Mouse (Mus musculus) MEL (cell line): ENCODE measurements around the gene Nat14. TPM values are rescaled to one million over a fixed set of nuclear protein-coding genes. Genes with fewer than 3 reads are reported as not detected.

ENCODE experiments used
- DNase-seq: peaks from one replicate; pipeline ENCODE4 v3.0.0; 2011; ENCODE audit warnings: low read depth, low spot score
- H3K27ac ChIP-seq: 2 replicates; pipeline ENCODE4 v1.5.1; 2012; ENCODE audit warnings: low read depth, mild to moderate bottlenecking, control low read depth, low read length, moderate library complexity; ENCODE audit not compliant: control insufficient read depth
- H3K27me3 ChIP-seq, 2 experiments: fragments of 150-350 bp in 1 of 2; sonication (generic) in 1 of 2; 2 replicates each; pipeline ENCODE4 v1.6.1; 2012; ENCODE audit warnings: low read length in 2 of 2, mild to moderate bottlenecking in 2 of 2, improper control_type of control experiment in 1 of 2, moderate library complexity in 1 of 2; ENCODE audit not compliant: insufficient read depth in 2 of 2, control insufficient read depth in 1 of 2
- H3K36me3 ChIP-seq, 2 experiments: 2 replicates each; pipeline ENCODE4 v1.6.1; 2012 to 2014; ENCODE audit warnings: low read length in 2 of 2, improper control_type of control experiment in 1 of 2, inconsistent platforms in 1 of 2, mild to moderate bottlenecking in 1 of 2; ENCODE audit not compliant: insufficient read depth in 2 of 2, control insufficient read depth in 1 of 2
- H3K4me1 ChIP-seq, 2 experiments: fragments of 150-350 bp in 1 of 2; sonication (generic) in 1 of 2; 2 replicates each; pipeline ENCODE4 v1.6.1; 2012; ENCODE audit warnings: low read length in 2 of 2, improper control_type of control experiment in 1 of 2, mild to moderate bottlenecking in 1 of 2; ENCODE audit not compliant: insufficient read depth in 2 of 2, control insufficient read depth in 1 of 2
- H3K4me3 ChIP-seq, 2 experiments: fragments of 150-350 bp in 1 of 2; sonication (generic) in 1 of 2; 2 replicates each; pipeline ENCODE4 v1.5.1; 2012; ENCODE audit warnings: low read depth in 2 of 2, low read length in 2 of 2, mild to moderate bottlenecking in 2 of 2, moderate library complexity in 2 of 2, control low read depth in 1 of 2, improper control_type of control experiment in 1 of 2; ENCODE audit not compliant: control insufficient read depth in 1 of 2, insufficient read depth in 1 of 2
- H3K79me2 ChIP-seq: 2 replicates; pipeline ENCODE4 v1.6.1; 2012; ENCODE audit warnings: mild to moderate bottlenecking, low read length, moderate library complexity; ENCODE audit not compliant: control insufficient read depth, poor library complexity, insufficient read depth
- H3K9ac ChIP-seq: 2 replicates; pipeline ENCODE4 v1.6.1; 2012; ENCODE audit warnings: low read depth, mild to moderate bottlenecking, control low read depth, low read length, moderate library complexity; ENCODE audit not compliant: control insufficient read depth, poor library complexity, severe bottlenecking
- H3K9me3 ChIP-seq: fragments of 150-350 bp; sonication (generic); replicated peaks from 2 replicates; pipeline ENCODE4 v1.6.1; 2012; ENCODE audit warnings: mild to moderate bottlenecking, low read length, improper control_type of control experiment, moderate library complexity; ENCODE audit not compliant: insufficient read depth
- CHD1 ChIP-seq: IDR thresholded peaks from 2 replicates; pipeline ENCODE4 v1.6.1; 2012; ENCODE audit warnings: low read depth, mild to moderate bottlenecking, inconsistent platforms, low read length, improper control_type of control experiment
- CHD2 ChIP-seq: IDR thresholded peaks from 2 replicates; pipeline ENCODE4 v1.6.1; 2011; ENCODE audit warnings: low read length, improper control_type of control experiment
- CTCF ChIP-seq, 3 experiments: IDR thresholded peaks in 2 of 3; conservative IDR thresholded peaks in 1 of 3; 2 replicates each; pipeline ENCODE4 v1.5.1; 2011 to 2012; ENCODE audit warnings: low read length in 3 of 3, low read depth in 2 of 3, mild to moderate bottlenecking in 2 of 3, improper control_type of control experiment in 1 of 3, inconsistent platforms in 1 of 3, mixed read lengths in 1 of 3, moderate library complexity in 1 of 3; ENCODE audit not compliant: control insufficient read depth in 1 of 3, insufficient read depth in 1 of 3, poor library complexity in 1 of 3, severe bottlenecking in 1 of 3
- ELF1 ChIP-seq: IDR thresholded peaks from 2 replicates; pipeline ENCODE4 v1.6.1; 2014; ENCODE audit warnings: low read depth, mild to moderate bottlenecking, inconsistent platforms, low read length, improper control_type of control experiment, moderate library complexity
- ETS1 ChIP-seq: IDR thresholded peaks from 2 replicates; pipeline ENCODE4 v1.6.1; 2012; ENCODE audit warnings: low read depth, mild to moderate bottlenecking, inconsistent platforms, low read length, improper control_type of control experiment, moderate library complexity
- HCFC1 ChIP-seq: IDR thresholded peaks from 2 replicates; pipeline ENCODE4 v1.6.1; 2012; ENCODE audit warnings: low read depth, mild to moderate bottlenecking, inconsistent platforms, low read length, improper control_type of control experiment, moderate library complexity
- KAT2A ChIP-seq: conservative IDR thresholded peaks from 2 replicates; pipeline ENCODE4 v1.6.1; 2012; ENCODE audit warnings: low read depth, low read length, improper control_type of control experiment, inconsistent platforms
- MAFK ChIP-seq: IDR thresholded peaks from 2 replicates; pipeline ENCODE4 v1.6.1; 2011; ENCODE audit warnings: low read depth, mild to moderate bottlenecking, low read length, improper control_type of control experiment, borderline replicate concordance
- MAX ChIP-seq: IDR thresholded peaks from 2 replicates; pipeline ENCODE4 v1.6.1; 2011; ENCODE audit warnings: low read length, improper control_type of control experiment
- MAZ ChIP-seq: IDR thresholded peaks from 2 replicates; pipeline ENCODE4 v1.6.1; 2012; ENCODE audit warnings: low read depth, mild to moderate bottlenecking, inconsistent platforms, low read length, improper control_type of control experiment
- MYC ChIP-seq: IDR thresholded peaks from 2 replicates; pipeline ENCODE4 v1.6.1; 2011; ENCODE audit warnings: low read depth, mild to moderate bottlenecking, low read length, improper control_type of control experiment, moderate library complexity
- POLR2AphosphoS5 ChIP-seq: IDR thresholded peaks from 2 replicates; pipeline ENCODE4 v1.6.1; 2012; ENCODE audit warnings: low read depth, borderline replicate concordance, mild to moderate bottlenecking, inconsistent platforms, low read length, moderate library complexity, mixed read lengths
- RAD21 ChIP-seq: IDR thresholded peaks from 2 replicates; pipeline ENCODE4 v1.6.1; 2011; ENCODE audit warnings: mild to moderate bottlenecking, low read depth, low read length, improper control_type of control experiment
- SMC3 ChIP-seq: IDR thresholded peaks from 2 replicates; pipeline ENCODE4 v1.6.1; 2011; ENCODE audit warnings: low read depth, low read length, improper control_type of control experiment
- ZC3H11A ChIP-seq: IDR thresholded peaks from 2 replicates; pipeline ENCODE4 v1.6.1; 2012; ENCODE audit warnings: low read depth, mild to moderate bottlenecking, inconsistent platforms, low read length, improper control_type of control experiment
- polyA plus RNA-seq, 2 experiments: library from polyadenylated mRNA; stranded (reverse) in 1 of 2; unstranded in 1 of 2; fragments of >175 nt in 1 of 2; fragments of >200 nt in 1 of 2; gene quantifications; 2 replicates each; pipeline versions ENCODE4 v1.2.1 to v1.2.4; 2012; ENCODE audit warnings: low replicate concordance in 2 of 2, low read depth in 1 of 2; ENCODE audit not compliant: insufficient read length in 2 of 2, insufficient read depth in 1 of 2, missing spikeins in 1 of 2
- total RNA-seq: library from RNA; depleted of rRNA; stranded (reverse); fragments of 300-350 nt; gene quantifications from 2 replicates; pipeline ENCODE4 v1.2.3, GENCODE M21; 2012

Nat14 gene
- total and polyA plus RNA-seq, 3 experiments = 0.81 to 1.9 TPM; not detected in 1

- Histone ChIP-seq H3K4me1 (no peaks in the 10 kb centered on the region), H3K27ac (no peak overlapping the region), H3K4me3 (no peak overlapping the region), H3K9me3 (no peaks in the 10 kb centered on the region), H3K9ac (no peak overlapping the region), H3K79me2 (no peaks in the 10 kb centered on the region), H3K36me3 (no peaks in the 10 kb centered on the region), H3K27me3 (no peaks in the 10 kb centered on the region)
- DNase-seq = no peak
- TF ChIP-seq MAX (no peak), POLR2AphosphoS5 (no peak), HCFC1 (no peak), MYC (no peak), ZC3H11A (no peak), CTCF (IDR thresholded peaks at IDR 0.05 in 2 of 3, conservative IDR thresholded peaks at IDR 0.05 in 1 of 3; ENCODE audit: control insufficient read depth in 1 of 3, insufficient read depth in 1 of 3, low read depth in 2 of 3, low read length in 3 of 3, poor library complexity in 1 of 3, severe bottlenecking in 1 of 3) (no peak), CHD1 (no peak), KAT2A (no peak), MAFK (no peak), RAD21 (no peak), CHD2 (no peak), ELF1 (no peak)
Measured at GRCm38 (mm10) chr7:4886680-4887079, 35.1 kb upstream of the Nat14 start.

- no peak for TF ChIP-seq ZC3H11A
- TF ChIP-seq ELF1 = no peak
- no peak for TF ChIP-seq SMC3
- no peak for TF ChIP-seq ETS1
- Histone ChIP-seq H3K9me3 (no peaks in the 10 kb centered on the region), H3K79me2 (no peaks in the 10 kb centered on the region), H3K27me3 (no peaks in the 10 kb centered on the region), H3K36me3 (no peaks in the 10 kb centered on the region), H3K4me3 (no peak overlapping the region), H3K4me1 (no peaks in the 10 kb centered on the region), H3K9ac (no peak overlapping the region), H3K27ac (no peak overlapping the region)
- no peak for DNase-seq
Measured at GRCm38 (mm10) chr7:4895186-4895585, 26.6 kb upstream of the Nat14 start.

GRCm38 (mm10) chr7:4898851-4899648 is 22.8 kb upstream of the Nat14 start:
- no peaks in the 10 kb centered on the region for H3K9me3 ChIP-seq
- H3K79me2 ChIP-seq = no peaks in the 10 kb centered on the region
- H3K4me3 ChIP-seq = no peak overlapping the region
- no peaks in the 10 kb centered on the region for H3K36me3 ChIP-seq
- TF ChIP-seq MAZ = no peak
- TF ChIP-seq CTCF (IDR thresholded peaks at IDR 0.05 in 2 of 3, conservative IDR thresholded peaks at IDR 0.05 in 1 of 3; ENCODE audit: control insufficient read depth in 1 of 3, insufficient read depth in 1 of 3, low read depth in 2 of 3, low read length in 3 of 3, poor library complexity in 1 of 3, severe bottlenecking in 1 of 3) = no peak
- H3K27me3 ChIP-seq = no peaks in the 10 kb centered on the region
- no peak overlapping the region for H3K27ac ChIP-seq
- no peak overlapping the region for H3K9ac ChIP-seq
- H3K4me1 ChIP-seq = no peaks in the 10 kb centered on the region
- DNase-seq = no peak
